Mouse (Mus musculus): ENCODE data around the gene Bloc1s4.

The Bloc1s4 gene

GRCm38 (mm10) chr5:36714832-36715231 is 33.6 kb downstream of the Bloc1s4 start:
- no peak for DNase-seq

DNA sequence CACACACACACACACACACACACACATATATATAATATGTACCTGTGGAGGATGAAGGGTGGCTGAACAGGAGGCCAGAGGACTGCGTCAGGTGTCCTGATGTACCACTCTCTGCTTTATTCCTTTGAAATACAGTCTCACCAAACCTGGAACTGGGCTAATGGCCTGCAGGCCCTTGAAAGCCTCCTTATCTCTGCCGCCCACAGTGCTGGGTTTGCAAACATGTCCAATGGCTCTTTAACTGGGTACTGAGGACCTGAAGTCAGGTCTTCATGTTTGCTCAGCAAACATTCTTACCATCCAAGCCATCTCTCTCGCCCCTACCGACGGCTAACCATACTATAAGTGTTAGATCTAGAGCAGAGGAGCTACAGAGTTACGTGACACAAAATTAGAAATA is 34.8 kb downstream of the Bloc1s4 start:
- DNase-seq, result no peak

GRCm38 (mm10) chr5:36712553-36713534 is 35.6 kb downstream of the Bloc1s4 start:
- DNase-seq, result peak; percentile 11

- no peak for DNase-seq
Measured at GRCm38 (mm10) chr5:36711863-36712262, 36.6 kb downstream of the Bloc1s4 start.

GRCm38 (mm10) chr5:36705792-36706191 is 42.7 kb downstream of the Bloc1s4 start:
- no peak for DNase-seq

DNA sequence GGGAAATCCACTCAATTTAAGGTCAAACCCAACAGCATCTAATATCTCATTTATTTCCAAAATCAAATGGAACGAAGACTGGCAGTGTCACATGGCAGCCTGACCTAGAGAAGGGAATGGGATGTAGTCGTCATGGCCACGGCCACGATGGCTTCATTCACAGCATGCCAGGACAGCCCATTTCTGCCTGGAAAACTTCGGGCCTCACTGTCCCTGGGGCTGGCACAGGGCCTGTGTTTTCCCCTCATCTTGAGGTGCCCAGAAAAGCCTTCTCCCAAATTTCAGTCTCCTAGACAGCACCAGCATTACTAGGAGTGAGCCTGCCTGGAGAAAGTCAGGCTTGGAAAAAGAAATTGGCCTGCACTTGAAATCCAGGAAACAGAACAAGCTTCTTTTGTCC is 43.1 kb downstream of the Bloc1s4 start:
- DNase-seq, result no peak

DNA sequence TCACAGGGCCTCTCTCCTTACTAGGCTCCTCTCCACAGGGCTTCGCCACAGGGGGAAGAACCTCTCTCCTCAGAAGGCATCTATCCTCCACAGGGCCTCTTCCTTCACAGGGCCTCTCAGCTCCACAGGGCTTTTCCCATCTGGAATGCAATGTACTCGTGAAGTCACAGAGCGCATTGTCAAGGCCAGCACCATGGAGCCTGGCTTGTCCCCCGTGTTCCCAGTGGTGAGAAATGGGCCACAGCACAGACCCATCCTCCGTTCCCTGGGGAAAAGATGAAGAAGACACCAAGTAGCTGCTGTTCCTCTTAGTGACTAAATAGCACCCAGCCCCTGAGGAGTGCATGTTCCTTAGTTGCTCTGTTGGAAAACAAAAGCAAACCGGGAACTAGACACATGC is 43.8 kb downstream of the Bloc1s4 start:
- DNase-seq, result no peak

DNA sequence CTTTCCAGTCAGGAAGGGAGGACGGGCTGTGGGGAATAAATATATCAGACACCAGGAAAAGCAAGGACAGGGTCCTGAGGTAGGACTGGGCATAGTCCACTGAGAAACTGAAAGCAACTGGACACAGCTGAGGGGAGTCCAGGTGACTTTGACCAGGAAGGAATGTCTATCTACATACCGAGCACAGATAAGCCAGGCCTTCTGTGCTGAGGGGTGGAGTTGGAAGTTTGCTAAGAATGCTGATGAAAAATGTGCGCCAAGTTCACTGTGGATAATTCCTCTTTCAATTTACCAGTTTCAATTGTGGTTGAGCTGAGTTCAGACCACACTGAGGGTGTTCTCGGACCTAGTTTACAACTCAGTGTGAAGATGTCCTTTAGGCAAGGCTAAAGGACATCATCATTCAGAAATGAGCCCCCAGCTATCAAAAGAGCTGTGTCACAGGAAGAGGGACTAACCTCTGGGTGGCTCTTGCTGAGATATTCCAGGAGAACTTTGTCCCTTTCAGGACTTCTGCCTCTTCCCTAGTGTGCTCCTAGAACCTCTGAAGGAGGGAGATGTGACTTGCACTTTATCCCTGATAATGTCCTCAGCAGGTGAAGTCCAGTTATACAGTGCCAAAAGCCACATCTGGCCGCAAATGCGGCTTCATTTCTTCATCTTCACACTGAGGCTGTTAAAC is 47.4 kb downstream of the Bloc1s4 start:
- no peak for DNase-seq

- no peak for DNase-seq
Measured at GRCm38 (mm10) chr5:36698689-36699088, 49.8 kb downstream of the Bloc1s4 start.

DNA sequence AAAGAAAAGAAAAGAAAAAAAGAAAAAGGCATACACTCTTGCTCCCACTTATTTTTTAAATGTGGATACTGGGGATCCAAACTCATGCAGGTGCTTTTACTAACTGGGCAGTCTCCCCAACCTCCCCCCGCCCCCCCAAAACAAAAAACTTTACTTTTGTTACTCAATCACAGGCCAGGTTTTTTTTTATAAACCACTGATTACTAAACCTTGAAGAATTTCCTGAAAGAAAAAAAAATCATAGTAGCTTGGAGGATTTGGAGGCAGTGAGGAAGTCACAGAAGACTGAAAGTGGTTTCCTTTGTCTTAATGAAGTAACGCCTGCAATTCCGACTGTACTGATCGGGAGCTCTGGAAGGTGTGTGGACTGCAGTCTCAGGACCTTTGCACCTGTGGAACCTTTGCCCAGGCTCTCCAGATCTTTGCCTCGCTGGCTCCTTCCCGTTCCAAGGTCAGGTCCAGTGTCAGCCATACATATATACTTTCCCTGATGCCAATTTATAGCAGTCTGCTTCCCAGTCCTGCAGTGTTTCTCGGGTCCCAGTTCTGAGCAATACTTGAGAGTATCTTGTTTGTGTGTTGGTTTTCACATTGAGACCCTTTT is 50.3 kb downstream of the Bloc1s4 start:
- DNase-seq, result no peak

All from right cerebral cortex, postnatal 4 days (tissue).